Mouse (Mus musculus): ENCODE data around the gene Col5a2.

- TF ChIP-seq CTCF (IDR thresholded peaks at IDR 0.05 in 2 of 3, conservative IDR thresholded peaks at IDR 0.05 in 1 of 3; ENCODE audit: control insufficient read depth in 1 of 3, insufficient read depth in 1 of 3, low read depth in 2 of 3, low read length in 3 of 3, poor library complexity in 1 of 3, severe bottlenecking in 1 of 3), result no peak
- TF ChIP-seq ELF1 (IDR thresholded peaks at IDR 0.05; ENCODE audit: low read depth, low read length), result no peak
- TF ChIP-seq NRF1 (IDR thresholded peaks at IDR 0.05; ENCODE audit: insufficient read depth, low read depth, low read length, poor library complexity, severe bottlenecking), result no peak
- no peak for TF ChIP-seq ZC3H11A (IDR thresholded peaks at IDR 0.05; ENCODE audit: low read depth, low read length)
- TF ChIP-seq POLR2A (IDR thresholded peaks at IDR 0.05; ENCODE audit: control insufficient read depth in 1 of 2, insufficient read depth in 1 of 2, low read depth in 1 of 2, low read length in 2 of 2, poor library complexity in 1 of 2), result no peak
- no peak for TF ChIP-seq MEF2A (IDR thresholded peaks at IDR 0.05; ENCODE audit: extremely low read depth, insufficient replicate concordance, low read depth, low read length, poor library complexity, severe bottlenecking)
- no peak for TF ChIP-seq E2F4 (IDR thresholded peaks at IDR 0.05; ENCODE audit: borderline replicate concordance, low read depth, low read length)
- no peak for TF ChIP-seq EP300 (IDR thresholded peaks at IDR 0.05; ENCODE audit: low read depth in 1 of 2, low read length in 2 of 2)
- no peak for TF ChIP-seq MAX (IDR thresholded peaks at IDR 0.05; ENCODE audit: low read length)
- no peak for TF ChIP-seq POLR2AphosphoS2 (IDR thresholded peaks at IDR 0.05; ENCODE audit: low read length)
These were observed 82.5 kb downstream of the Col5a2 start for GRCm38 (mm10) chr1:45420554-45420953.

All from MEL (cell line).